ENCODE assay signal across 9 mouse cellular contexts in the genomic region with DNA sequence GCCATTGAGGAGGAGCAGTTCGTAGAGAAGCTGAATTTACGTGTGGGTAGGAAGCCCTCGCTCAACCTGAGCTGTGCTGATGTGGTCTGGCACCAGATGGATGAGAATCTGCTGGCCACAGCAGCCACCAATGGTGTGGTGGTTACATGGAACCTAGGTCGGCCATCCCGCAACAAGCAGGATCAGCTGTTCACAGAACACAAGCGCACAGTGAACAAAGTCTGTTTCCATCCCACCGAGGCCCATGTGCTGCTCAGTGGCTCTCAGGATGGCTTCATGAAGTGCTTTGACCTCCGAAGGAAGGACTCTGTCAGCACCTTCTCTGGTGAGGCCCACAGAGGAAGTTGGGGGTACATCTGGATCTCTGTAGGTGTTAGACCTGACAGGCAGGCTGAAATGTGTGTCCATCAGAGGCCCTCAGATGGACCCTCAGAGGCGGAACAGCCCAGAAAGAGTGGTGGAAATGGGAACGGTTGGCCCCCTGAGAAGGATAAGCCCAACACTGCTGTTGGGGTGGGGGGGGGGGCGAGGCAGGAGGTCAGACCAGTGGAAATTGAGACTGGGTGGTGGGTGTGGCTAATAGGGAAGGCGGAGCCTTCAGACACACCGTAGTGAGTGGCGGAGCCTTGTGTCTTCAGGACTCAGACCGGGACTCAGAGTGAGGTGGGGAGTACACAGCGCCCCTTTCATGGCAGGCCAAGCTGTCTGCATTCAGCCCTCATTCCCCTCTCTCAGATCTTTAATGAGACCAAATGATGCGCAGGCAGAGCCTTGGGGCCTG. TPM values are rescaled to one million over a fixed set of nuclear protein-coding genes. Genes with fewer than 3 reads are reported as not detected.
DNase-seq lines count a peak whose midpoint lies in the region; ATAC-seq lines count a peak whose summit lies in the region.
"Had no signal": no experiment of that assay in that cellular context is flagged by ENCODE, and none has a peak within 500 bp of the region (broad histone marks: within the 10 kb centered on the region; RNA-seq: fewer than 3 reads in every experiment).

No protein-coding gene starts in this region.

- peak overlapping the region; percentile 85 for H3K9ac ChIP-seq in heart, embryonic 13.5 days
- peak overlapping the region; percentile 80 for H3K9ac ChIP-seq in hindbrain, embryonic 12.5 days

- ATAC-seq in heart, embryonic 13.5 days (ENCODE audit: extremely low read depth, insufficient number of reproducible peaks, low FRiP score, low TSS enrichment), result no peak
- ATAC-seq in hindbrain, embryonic 12.5 days (ENCODE audit: low FRiP score), result no peak

- H3K4me2 ChIP-seq in heart, embryonic 13.5 days, result peak overlapping the region; percentile 95
- H3K4me2 ChIP-seq in hindbrain, embryonic 12.5 days (replicated peaks), result peak overlapping the region; percentile 74

- no peaks in the 10 kb centered on the region for H3K9me3 ChIP-seq in heart, embryonic 13.5 days
- no peaks in the 10 kb centered on the region for H3K9me3 ChIP-seq in hindbrain, embryonic 12.5 days (replicated peaks)
- H3K9me3 ChIP-seq in midbrain, embryonic 10.5 days (replicated peaks), result no peaks in the 10 kb centered on the region

- H3K27me3 ChIP-seq in heart, embryonic 13.5 days (replicated peaks), result peaks cover 34% of the 10 kb centered on the region
- peaks cover 13% of the 10 kb centered on the region for H3K27me3 ChIP-seq in hindbrain, embryonic 12.5 days
- H3K27me3 ChIP-seq in midbrain, embryonic 10.5 days (ENCODE audit: low read depth, poor library complexity, severe bottlenecking), result peaks cover 18% of the 10 kb centered on the region

- peaks cover 32% of the 10 kb centered on the region for H3K36me3 ChIP-seq in heart, embryonic 13.5 days
- H3K36me3 ChIP-seq in hindbrain, embryonic 12.5 days, result peaks cover 32% of the 10 kb centered on the region
- peaks cover 39% of the 10 kb centered on the region for H3K36me3 ChIP-seq in midbrain, embryonic 10.5 days

- WGBS in heart, embryonic 13.5 days, result 66% methylated on average over 16 of the region's 17 CpGs
- 72% methylated on average over 17 of the region's 17 CpGs for WGBS in hindbrain, embryonic 12.5 days
- WGBS in midbrain, embryonic 10.5 days, result 77% methylated on average over 17 of the region's 17 CpGs

- H3K4me1 ChIP-seq in heart, embryonic 13.5 days, result peaks cover 33% of the 10 kb centered on the region
- H3K4me1 ChIP-seq in hindbrain, embryonic 12.5 days, result peaks cover 50% of the 10 kb centered on the region
- H3K4me1 ChIP-seq in midbrain, embryonic 10.5 days, result peaks cover 66% of the 10 kb centered on the region

- H3K4me3 ChIP-seq in heart, embryonic 13.5 days, result peak overlapping the region; percentile 69
- peak overlapping the region; percentile 55 for H3K4me3 ChIP-seq in hindbrain, embryonic 12.5 days
- peak overlapping the region; percentile 89 for H3K4me3 ChIP-seq in midbrain, embryonic 10.5 days

- no peak overlapping the region for H3K27ac ChIP-seq in heart, embryonic 13.5 days (replicated peaks)
- H3K27ac ChIP-seq in hindbrain, embryonic 12.5 days, result no peak overlapping the region
- no peak overlapping the region for H3K27ac ChIP-seq in midbrain, embryonic 10.5 days (replicated peaks)

- DNase-seq in heart, adult 18-20 months, result no peak
- DNase-seq in MEL-GATA-1-ER (ENCODE audit: extremely low read depth, low read depth), result peak; percentile 67
- DNase-seq in midbrain, embryonic 10.5 days (ENCODE audit: low spot score), result no peak
- DNase-seq in spleen, postnatal 36 days (ENCODE audit: low spot score in 2 of 2), result no peak
- DNase-seq in cerebellum, postnatal 4 days (ENCODE audit: low spot score in 2 of 2), result no peak
- DNase-seq in layer of hippocampus, postnatal 36 days, result no peak
- DNase-seq: gastrocnemius, postnatal 10 days had no signal

RNA-seq across cellular contexts. Expression of gene Wdr24, which starts 1.1 kb away (rescaled TPM):
- 14.2 and 15.1 TPM in 2 replicates for polyA plus RNA-seq in heart, embryonic 13.5 days (2015; fragmentation: Nextera tagmentation; extraction: Ambion mirVana)
- 10 to 100 TPM in 1 of 2 experiments, 1 to 10 TPM in 1; 9.8 to 11.7 TPM for total RNA-seq in heart, adult 18-20 months (2021)
- polyA plus RNA-seq in hindbrain, embryonic 12.5 days (2016; fragmentation: Nextera tagmentation; extraction: Ambion mirVana), result 25.9 and 27.0 TPM in 2 replicates
- 31.7 and 32.2 TPM in 2 replicates for polyA plus RNA-seq in midbrain, embryonic 10.5 days (2016; fragmentation: Nextera tagmentation; extraction: Ambion mirVana)
- 10 to 100 TPM; 25.4 to 27.3 TPM for total RNA-seq in layer of hippocampus, postnatal 36 days (2021)

RNA-seq across cellular contexts. Expression of gene Jmjd8, which starts 4.1 kb away (rescaled TPM):
- 36.7 and 37.4 TPM in 2 replicates for polyA plus RNA-seq in heart, embryonic 13.5 days (2015; fragmentation: Nextera tagmentation; extraction: Ambion mirVana)
- total RNA-seq in heart, adult 18-20 months (2021), result 10 to 100 TPM; 28.0 to 34.0 TPM
- polyA plus RNA-seq in hindbrain, embryonic 12.5 days (2016; fragmentation: Nextera tagmentation; extraction: Ambion mirVana), result 64.0 and 64.7 TPM in 2 replicates
- polyA plus RNA-seq in midbrain, embryonic 10.5 days (2016; fragmentation: Nextera tagmentation; extraction: Ambion mirVana), result 58.7 and 68.4 TPM in 2 replicates
- 10 to 100 TPM; 58.1 to 61.0 TPM for total RNA-seq in layer of hippocampus, postnatal 36 days (2021)

RNA-seq across cellular contexts. Expression of gene Stub1, which starts 8.7 kb away (rescaled TPM):
- 287 and 324 TPM in 2 replicates for polyA plus RNA-seq in heart, embryonic 13.5 days (2015; fragmentation: Nextera tagmentation; extraction: Ambion mirVana)
- 100 to 1,000 TPM; 113 to 128 TPM for total RNA-seq in heart, adult 18-20 months (2021)
- 271 and 291 TPM in 2 replicates for polyA plus RNA-seq in hindbrain, embryonic 12.5 days (2016; fragmentation: Nextera tagmentation; extraction: Ambion mirVana)
- 381 and 403 TPM in 2 replicates for polyA plus RNA-seq in midbrain, embryonic 10.5 days (2016; fragmentation: Nextera tagmentation; extraction: Ambion mirVana)
- 100 to 1,000 TPM; 163 to 164 TPM for total RNA-seq in layer of hippocampus, postnatal 36 days (2021)

RNA-seq across cellular contexts. Expression of gene Rhbdl1, which starts 12.5 kb away (rescaled TPM):
- polyA plus RNA-seq in heart, embryonic 13.5 days (2015; fragmentation: Nextera tagmentation; extraction: Ambion mirVana), result 0.45 and 0.98 TPM in 2 replicates
- 1 to 10 TPM; 1.8 to 2.3 TPM for total RNA-seq in heart, adult 18-20 months (2021)
- 6.1 and 7.5 TPM in 2 replicates for polyA plus RNA-seq in hindbrain, embryonic 12.5 days (2016; fragmentation: Nextera tagmentation; extraction: Ambion mirVana)
- polyA plus RNA-seq in midbrain, embryonic 10.5 days (2016; fragmentation: Nextera tagmentation; extraction: Ambion mirVana), result 1.7 and 2.7 TPM in 2 replicates
- total RNA-seq in layer of hippocampus, postnatal 36 days (2021), result 10 to 100 TPM; 47.9 to 49.0 TPM

RNA-seq across cellular contexts. Expression of gene Fbxl16, which starts 15.7 kb away (rescaled TPM):
- polyA plus RNA-seq in heart, embryonic 13.5 days (2015; fragmentation: Nextera tagmentation; extraction: Ambion mirVana), result 1.0 and 1.1 TPM in 2 replicates
- 1 to 10 TPM; 1.5 to 1.7 TPM for total RNA-seq in heart, adult 18-20 months (2021)
- polyA plus RNA-seq in hindbrain, embryonic 12.5 days (2016; fragmentation: Nextera tagmentation; extraction: Ambion mirVana), result 22.8 and 23.5 TPM in 2 replicates
- 9.3 and 12.4 TPM in 2 replicates for polyA plus RNA-seq in midbrain, embryonic 10.5 days (2016; fragmentation: Nextera tagmentation; extraction: Ambion mirVana)
- total RNA-seq in layer of hippocampus, postnatal 36 days (2021), result 100 to 1,000 TPM; 643 to 644 TPM
